Mouse (Mus musculus) CH12.LX (cell line): Measurements from ENCODE around the gene Kcnma1. TPM values are rescaled to one million over a fixed set of nuclear protein-coding genes. Genes with fewer than 3 reads are reported as not detected.

ENCODE experiments used
- DNase-seq: peaks from one replicate; pipeline ENCODE4 v3.0.0-alpha.2; 2013; ENCODE audit errors: extremely low read depth
- H3K27ac ChIP-seq: 2 replicates; pipeline ENCODE4 v1.5.1; 2012; ENCODE audit warnings: low read depth, mild to moderate bottlenecking, control low read depth, moderate library complexity; ENCODE audit not compliant: insufficient read depth
- H3K27me3 ChIP-seq: replicated peaks from 2 replicates; pipeline ENCODE3; 2012; ENCODE audit warnings: inconsistent platforms
- H3K36me3 ChIP-seq, 2 experiments: replicated peaks in 1 of 2; 2 replicates each; pipeline versions ENCODE3 to v1.6.1; 2012; ENCODE audit warnings: inconsistent platforms in 1 of 2, low read length in 1 of 2, mild to moderate bottlenecking in 1 of 2, mixed read lengths in 1 of 2, moderate library complexity in 1 of 2; ENCODE audit not compliant: control insufficient read depth in 1 of 2, insufficient read depth in 1 of 2
- H3K4me1 ChIP-seq, 2 experiments: 2 replicates each; pipeline ENCODE4 v1.6.1; 2012; ENCODE audit warnings: inconsistent platforms in 1 of 2, moderate library complexity in 1 of 2; ENCODE audit not compliant: insufficient read depth in 2 of 2, control insufficient read depth in 1 of 2
- H3K4me2 ChIP-seq: 2 replicates; pipeline ENCODE4 v1.6.1; 2012; ENCODE audit warnings: low read depth, mild to moderate bottlenecking, control low read depth; ENCODE audit not compliant: poor library complexity, insufficient read depth, severe bottlenecking
- H3K4me3 ChIP-seq, 3 experiments: fragments of 150-350 bp in 1 of 3; sonication (generic) in 1 of 3; replicated peaks in 1 of 3; 2 replicates each; pipeline versions ENCODE3 to v1.5.1; 2011 to 2012; ENCODE audit warnings: low read depth in 2 of 3, low read length in 2 of 3, mild to moderate bottlenecking in 2 of 3, moderate library complexity in 2 of 3, control low read depth in 1 of 3, improper control_type of control experiment in 1 of 3, inconsistent platforms in 1 of 3, mixed read lengths in 1 of 3; ENCODE audit not compliant: poor library complexity in 1 of 3
- H3K79me2 ChIP-seq: replicated peaks from 2 replicates; pipeline ENCODE4 v1.6.1; 2012; ENCODE audit warnings: mild to moderate bottlenecking, moderate library complexity; ENCODE audit not compliant: control insufficient read depth, poor library complexity, insufficient read depth, severe bottlenecking; ENCODE audit errors: extremely low read depth
- H3K9ac ChIP-seq: 2 replicates; pipeline ENCODE4 v1.6.1; 2012; ENCODE audit warnings: low read depth, mild to moderate bottlenecking, control low read depth, moderate library complexity; ENCODE audit not compliant: insufficient read depth
- H3K9me3 ChIP-seq: replicated peaks from 2 replicates; pipeline ENCODE3; 2012; ENCODE audit warnings: low read length, inconsistent platforms, mixed read lengths
- BHLHE40 ChIP-seq: IDR thresholded peaks from 2 replicates; pipeline ENCODE4 v1.6.1; 2011; ENCODE audit warnings: mild to moderate bottlenecking, low read depth, low read length, improper control_type of control experiment
- CHD1 ChIP-seq: IDR thresholded peaks from 2 replicates; pipeline ENCODE4 v1.6.1; 2012; ENCODE audit warnings: low read depth, low read length, improper control_type of control experiment, inconsistent platforms
- CHD2 ChIP-seq: IDR thresholded peaks from 2 replicates; pipeline ENCODE4 v1.6.1; 2011; ENCODE audit warnings: low read length, improper control_type of control experiment
- E2F4 ChIP-seq: IDR thresholded peaks from 2 replicates; pipeline ENCODE4 v1.6.1; 2011; ENCODE audit warnings: low read depth, low read length, improper control_type of control experiment; ENCODE audit not compliant: insufficient replicate concordance
- EP300 ChIP-seq: IDR thresholded peaks from 2 replicates; pipeline ENCODE4 v1.6.1; 2011; ENCODE audit warnings: low read length, improper control_type of control experiment
- GABPA ChIP-seq: IDR thresholded peaks from 2 replicates; pipeline ENCODE4 v1.6.1; 2012; ENCODE audit warnings: low read depth, low read length, improper control_type of control experiment, inconsistent platforms; ENCODE audit not compliant: insufficient replicate concordance
- JUND ChIP-seq: conservative IDR thresholded peaks from 2 replicates; pipeline ENCODE4 v1.6.1; 2011; ENCODE audit warnings: low read depth, low read length, improper control_type of control experiment
- MAX ChIP-seq: IDR thresholded peaks from 2 replicates; pipeline ENCODE4 v1.6.1; 2011; ENCODE audit warnings: low read length, improper control_type of control experiment
- MEF2A ChIP-seq: IDR thresholded peaks from 2 replicates; pipeline ENCODE4 v1.6.1; 2014; ENCODE audit warnings: low read depth, mild to moderate bottlenecking, inconsistent platforms, low read length, improper control_type of control experiment, borderline replicate concordance
- NRF1 ChIP-seq: IDR thresholded peaks from 2 replicates; pipeline ENCODE4 v1.6.1; 2014; ENCODE audit warnings: low read depth, mild to moderate bottlenecking, inconsistent platforms, low read length, improper control_type of control experiment, moderate library complexity
- PAX5 ChIP-seq: IDR thresholded peaks from 2 replicates; pipeline ENCODE4 v1.6.1; 2012; ENCODE audit warnings: low read length, inconsistent platforms, mixed read lengths
- POLR2A ChIP-seq: IDR thresholded peaks from 2 replicates; pipeline ENCODE4 v1.6.1; 2011; ENCODE audit warnings: low read depth, mild to moderate bottlenecking, improper control_type of control experiment, low read length
- POLR2AphosphoS2 ChIP-seq: IDR thresholded peaks from 2 replicates; pipeline ENCODE4 v1.6.1; 2011; ENCODE audit warnings: low read depth, low read length, improper control_type of control experiment
- RAD21 ChIP-seq: IDR thresholded peaks from 2 replicates; pipeline ENCODE4 v1.6.1; 2011; ENCODE audit warnings: low read depth, mild to moderate bottlenecking, low read length, improper control_type of control experiment, moderate library complexity
- RCOR1 ChIP-seq: conservative IDR thresholded peaks from 2 replicates; pipeline ENCODE4 v1.6.1; 2012; ENCODE audit warnings: low read depth, mild to moderate bottlenecking, inconsistent platforms, low read length, improper control_type of control experiment
- SIN3A ChIP-seq: IDR thresholded peaks from 2 replicates; pipeline ENCODE4 v1.6.1; 2012; ENCODE audit warnings: low read length, improper control_type of control experiment, inconsistent platforms
- UBTF ChIP-seq: IDR thresholded peaks from 2 replicates; pipeline ENCODE4 v1.6.1; 2012; ENCODE audit warnings: low read depth, mild to moderate bottlenecking, inconsistent platforms, low read length, improper control_type of control experiment, moderate library complexity
- USF1 ChIP-seq: IDR thresholded peaks from 2 replicates; pipeline ENCODE4 v1.6.1; 2014; ENCODE audit warnings: low read depth, mild to moderate bottlenecking, inconsistent platforms, low read length, improper control_type of control experiment
- ZC3H11A ChIP-seq: IDR thresholded peaks from 2 replicates; pipeline ENCODE4 v1.6.1; 2012; ENCODE audit warnings: low read depth, mild to moderate bottlenecking, inconsistent platforms, low read length, improper control_type of control experiment
- ZMIZ1 ChIP-seq: IDR thresholded peaks from 2 replicates; pipeline ENCODE4 v1.6.1; 2012; ENCODE audit warnings: low read depth, mild to moderate bottlenecking, inconsistent platforms, low read length, improper control_type of control experiment
- dilution Hi-C: fragments of 300-500 bp; cut with MboI; formaldehyde crosslinking; loops from 2 replicates; pipeline ENCODE4 v1.14.3; 2020; ENCODE audit warnings: low sequenced_read_pairs; ENCODE audit not compliant: extremely low pct_unique_long_range_greater_than_20kb, extremely low pct_ligation_motif_present
- in situ Hi-C: fragments of 300-500 bp; cut with MboI; formaldehyde crosslinking; loops from 3 replicates; pipeline ENCODE4 v1.14.3; 2019; ENCODE audit warnings: low sequenced_read_pairs, low pct_ligation_motif_present, low pct_unique_long_range_greater_than_20kb, mixed read lengths
- polyA plus RNA-seq: library from polyadenylated mRNA; unstranded; fragments of >175 nt; gene quantifications from 2 replicates; pipeline ENCODE4 v1.2.1, GENCODE M21; 2012; ENCODE audit warnings: low read depth; ENCODE audit not compliant: insufficient read length
- total RNA-seq, 2 experiments: library from RNA; depleted of rRNA; stranded (reverse); fragments of 300-350 nt in 1 of 2; fragments of >200 nt in 1 of 2; gene quantifications; 2 replicates each; pipeline ENCODE4 v1.2.3; 2012 to 2014

Kcnma1 gene
- total and polyA plus RNA-seq, 3 experiments, result 0.10 to 0.17 (median 0.12) TPM

DNA sequence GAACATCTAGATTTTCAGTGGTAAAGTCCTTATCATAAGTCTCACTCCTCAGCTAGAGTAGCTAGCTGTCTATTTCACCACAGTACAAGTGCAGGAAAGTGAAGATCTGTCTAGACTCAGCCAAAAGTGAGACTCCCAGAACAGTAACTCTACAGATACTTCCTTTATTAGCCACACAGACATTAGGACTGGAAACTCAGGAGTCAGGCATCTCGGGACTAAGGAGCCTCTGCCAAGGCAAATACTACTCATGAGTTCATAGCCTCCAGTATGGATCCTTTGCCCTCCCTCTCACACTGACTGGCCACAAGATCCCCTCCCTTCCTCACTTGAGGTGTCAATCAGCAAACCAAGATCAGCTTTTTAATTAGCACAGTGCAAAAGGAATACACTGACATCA, 389.8 kb downstream of the Kcnma1 start:
- in situ Hi-C loops (no loop called here), dilution Hi-C loops (no loop called here)
- Histone ChIP-seq H3K9ac (no peak overlapping the region), H3K27me3 (no peaks in the 10 kb centered on the region), H3K36me3 (no peaks in the 10 kb centered on the region), H3K79me2 (no peaks in the 10 kb centered on the region), H3K4me3 (no peak overlapping the region), H3K4me2 (no peak overlapping the region), H3K9me3 (no peaks in the 10 kb centered on the region), H3K27ac (no peak overlapping the region), H3K4me1 (peaks cover 0 to 40% of the 10 kb centered on the region in 2 experiments; a peak in 2 of 4 replicates)
- TF ChIP-seq ZC3H11A, result no peak
- TF ChIP-seq RAD21, result no peak
- TF ChIP-seq BHLHE40, result no peak
- no peak for TF ChIP-seq RCOR1
- TF ChIP-seq POLR2A, result no peak
- no peak for TF ChIP-seq EP300
- TF ChIP-seq GABPA, result no peak
- TF ChIP-seq CHD1, result no peak
- TF ChIP-seq NRF1, result no peak
- TF ChIP-seq POLR2AphosphoS2, result no peak
- no peak for TF ChIP-seq SIN3A
- no peak for TF ChIP-seq CHD2
- no peak for TF ChIP-seq MAX
- TF ChIP-seq PAX5, result no peak
- TF ChIP-seq E2F4, result no peak
- no peak for TF ChIP-seq USF1
- TF ChIP-seq MEF2A, result no peak
- DNase-seq, result no peak

DNA sequence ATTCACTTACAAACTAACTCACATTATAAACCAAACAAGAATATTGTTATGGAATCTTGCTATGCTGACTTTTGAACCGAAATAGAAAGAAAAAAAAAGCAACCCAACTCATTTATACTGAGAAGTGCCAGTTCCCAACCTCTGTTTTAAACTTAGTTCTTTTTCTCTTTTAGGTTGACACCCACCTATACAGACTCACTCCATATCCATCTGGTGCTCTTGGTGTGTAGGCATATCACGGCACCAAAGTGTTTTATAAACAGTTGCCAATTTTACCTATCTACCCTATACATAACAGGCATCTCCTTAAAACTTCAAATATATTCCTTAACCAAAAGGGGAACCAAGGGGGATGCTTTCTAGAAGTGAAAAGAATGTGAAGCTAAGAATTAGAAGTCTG, 393.6 kb downstream of the Kcnma1 start:
- dilution Hi-C loops, result no loop called here
- H3K4me3 ChIP-seq, result no peak overlapping the region
- no peaks in the 10 kb centered on the region for H3K27me3 ChIP-seq
- H3K27ac ChIP-seq, result no peak overlapping the region
- TF ChIP-seq ZMIZ1 (no peak), JUND (no peak), PAX5 (no peak), UBTF (no peak), NRF1 (no peak), EP300 (no peak)
- no peak overlapping the region for H3K4me2 ChIP-seq
- no peak overlapping the region for H3K9ac ChIP-seq
- in situ Hi-C loops, result no loop called here
- H3K79me2 ChIP-seq, result no peaks in the 10 kb centered on the region
- no peaks in the 10 kb centered on the region for H3K36me3 ChIP-seq
- H3K4me1 ChIP-seq, result peaks cover 0 to 18% of the 10 kb centered on the region in 2 experiments; a peak in 2 of 4 replicates
- no peak for DNase-seq
- H3K9me3 ChIP-seq, result no peaks in the 10 kb centered on the region
